Mouse (Mus musculus) gastrocnemius, postnatal 25 days (tissue): ENCODE measurements around the gene Sirt6. TPM values are rescaled to one million over a fixed set of nuclear protein-coding genes. Genes with fewer than 3 reads are reported as not detected.

Experiments
- DNase-seq: peaks from one replicate; pipeline ENCODE4 v3.0.0; 2022
- long read RNA-seq, 2 experiments: library from polyadenylated mRNA; stranded (forward); transcript quantifications; one replicate each; pipeline ENCODE4 v2.0.0; 2021
- total RNA-seq, 2 experiments: library from RNA; stranded (reverse); gene quantifications; 1 replicate in 1 of 2; 2 replicates in 1 of 2; pipeline ENCODE4 v1.2.3; 2021

Gene Sirt6
- 1 to 10 TPM; 3.8 to 5.2 TPM for total RNA-seq
- long read RNA-seq, experiment 1, partial matches to known transcripts = 0 of 3 reads
- long read RNA-seq, experiment 1, other reads (novel, unspliced or antisense) = 1 of 3 reads
- long read RNA-seq, experiment 2, partial matches to known transcripts = 0 of 1 reads
- long read RNA-seq, experiment 2, other reads (novel, unspliced or antisense) = 0 of 1 reads

- peak; percentile 90 for DNase-seq
These were observed at the start of gene Sirt6 for GRCm38 (mm10) chr10:81626994-81627835. Sirt6 (minus strand) TSS chr10:81627797.

GRCm38 (mm10) chr10:81656174-81656573 lies 28.6 kb upstream of the Sirt6 start:
- DNase-seq = no peak

- no peak for DNase-seq
These were observed 27.6 kb upstream of the Sirt6 start for GRCm38 (mm10) chr10:81655178-81655577.

GRCm38 (mm10) chr10:81648803-81649775 lies 21.5 kb upstream of the Sirt6 start, which contains the start of gene Gm10778:
Gm10778 (plus strand) TSS chr10:81649059.
- DNase-seq = peak; percentile 73

- no peak for DNase-seq
These were observed 18.5 kb upstream of the Sirt6 start for GRCm38 (mm10) chr10:81646015-81646555.

GRCm38 (mm10) chr10:81645391-81645790 lies 17.8 kb upstream of the Sirt6 start:
- DNase-seq = no peak

GRCm38 (mm10) chr10:81644716-81645115 lies 17.1 kb upstream of the Sirt6 start:
- DNase-seq = peak; percentile 5

GRCm38 (mm10) chr10:81644162-81644561 lies 16.6 kb upstream of the Sirt6 start:
- peak; percentile 4 for DNase-seq

- DNase-seq = peak; percentile 97
These were observed 16.0 kb upstream of the Sirt6 start for GRCm38 (mm10) chr10:81643449-81644055.

- DNase-seq = peak; percentile 5
These were observed 15.3 kb upstream of the Sirt6 start for GRCm38 (mm10) chr10:81642648-81643448.

- DNase-seq = peak; percentile 25
These were observed 14.5 kb upstream of the Sirt6 start for GRCm38 (mm10) chr10:81641978-81642647.

GRCm38 (mm10) chr10:81641566-81641965 lies 14.0 kb upstream of the Sirt6 start:
- peak; percentile 3 for DNase-seq

GRCm38 (mm10) chr10:81640825-81641224 lies 13.2 kb upstream of the Sirt6 start:
- DNase-seq = peak; percentile 21

- no peak for DNase-seq
These were observed 10.5 kb upstream of the Sirt6 start for GRCm38 (mm10) chr10:81638101-81638500.

GRCm38 (mm10) chr10:81636338-81636737 lies 8.7 kb upstream of the Sirt6 start:
- DNase-seq = no peak

GRCm38 (mm10) chr10:81633253-81634099 lies 5.9 kb upstream of the Sirt6 start:
- peak; percentile 74 for DNase-seq

- DNase-seq = no peak
These were observed 793 bp upstream of the Sirt6 start, which contains the start of gene Ankrd24 for GRCm38 (mm10) chr10:81628390-81628789. Ankrd24 (plus strand) TSS chr10:81628540.

- no peak for DNase-seq
These were observed 231 bp upstream of the Sirt6 start for GRCm38 (mm10) chr10:81627836-81628220.
